Mouse (Mus musculus) liver, embryonic 11.5 days (tissue): ENCODE data around the gene Trim30a. TPM values are rescaled to one million over a fixed set of nuclear protein-coding genes. Genes with fewer than 3 reads are reported as not detected.

ENCODE experiments used
- ATAC-seq: fragments of 200-750 bp; cut with Nextera tagmentation; replicated peaks from 2 replicates; pipeline ENCODE4 v1.8.0; 2017; ENCODE audit warnings: moderate number of reproducible peaks, mild to moderate bottlenecking, moderate TSS enrichment, moderate library complexity; ENCODE audit not compliant: low FRiP score
- DNase-seq: peaks from one replicate; pipeline ENCODE4 v3.0.0-alpha.2; 2017; ENCODE audit warnings: low spot score
- H3K27ac ChIP-seq: fragments of 300-500 bp; sonication (generic); 2 replicates; pipeline ENCODE4 v1.5.1; 2014; ENCODE audit warnings: mild to moderate bottlenecking, low read depth, low read length, control low read depth
- H3K27me3 ChIP-seq: fragments of 300-500 bp; sonication (generic); replicated peaks from 2 replicates; pipeline ENCODE4 v1.6.1; 2014; ENCODE audit warnings: low read length, mixed read lengths; ENCODE audit not compliant: control insufficient read depth, insufficient read depth
- H3K36me3 ChIP-seq: fragments of 300-500 bp; sonication (generic); 2 replicates; pipeline ENCODE4 v1.6.1; 2014; ENCODE audit warnings: mild to moderate bottlenecking, low read length, moderate library complexity, mixed read lengths; ENCODE audit not compliant: control insufficient read depth, insufficient read depth
- H3K4me1 ChIP-seq: fragments of 300-500 bp; sonication (generic); replicated peaks from 2 replicates; pipeline ENCODE4 v1.6.1; 2014; ENCODE audit warnings: low read length, mixed read lengths; ENCODE audit not compliant: control insufficient read depth, insufficient read depth
- H3K4me2 ChIP-seq: fragments of 300-500 bp; sonication (generic); 2 replicates; pipeline ENCODE4 v1.6.1; 2014; ENCODE audit warnings: mild to moderate bottlenecking, control low read depth, moderate library complexity
- H3K4me3 ChIP-seq: fragments of 300-500 bp; sonication (generic); 2 replicates; pipeline ENCODE4 v1.5.1; 2014; ENCODE audit warnings: low read depth, low read length, control low read depth
- H3K9ac ChIP-seq: fragments of 300-500 bp; sonication (generic); 2 replicates; pipeline ENCODE4 v1.6.1; 2014; ENCODE audit warnings: low read depth, low read length, control low read depth
- H3K9me3 ChIP-seq: fragments of 300-500 bp; sonication (generic); 2 replicates; pipeline ENCODE4 v1.6.1; 2016; ENCODE audit warnings: low read length, inconsistent platforms, mixed read lengths; ENCODE audit not compliant: control insufficient read depth
- WGBS: fragments of 180-500 bp; shearing (Covaris S2); extraction: QIAGEN DNeasy Blood & Tissue Kit; methylation state at CpG from one replicate; pipeline ENCODE4 v1.1.7; 2014; 5-methylcytosine and 5-hydroxymethylcytosine counted together
- polyA plus RNA-seq: library from polyadenylated mRNA; unstranded; fragments of >200 nt; fragmentation: Nextera tagmentation; extraction: Ambion mirVana; gene quantifications from 2 replicates; pipeline ENCODE4 v1.2.1, GENCODE M21; 2014

The Trim30a gene
- polyA plus RNA-seq, 1 experiment from 2014 or later, result 1.6 TPM

- DNase-seq (no peak), ATAC-seq (no peak)
- no peaks in the 10 kb centered on the region for H3K36me3 ChIP-seq
- H3K9ac ChIP-seq, result no peak within 1 kb of the TSS
- H3K4me3 ChIP-seq, result no peak within 1 kb of the TSS
- H3K27me3 ChIP-seq, result no peaks in the 10 kb centered on the region
- no peaks in the 10 kb centered on the region for H3K9me3 ChIP-seq
- no peak within 1 kb of the TSS for H3K4me2 ChIP-seq
- H3K27ac ChIP-seq, result no peak within 1 kb of the TSS
- WGBS, result 65% methylated on average over 1 of the region's 1 CpGs
- H3K4me1 ChIP-seq, result no peaks in the 10 kb centered on the region
These were observed 64.3 kb downstream of the Trim30a start, which contains the start of gene Trim30c for GRCm38 (mm10) chr7:104400698-104401097. Gene Trim30c (minus strand): TSS chr7:104400837.

DNA sequence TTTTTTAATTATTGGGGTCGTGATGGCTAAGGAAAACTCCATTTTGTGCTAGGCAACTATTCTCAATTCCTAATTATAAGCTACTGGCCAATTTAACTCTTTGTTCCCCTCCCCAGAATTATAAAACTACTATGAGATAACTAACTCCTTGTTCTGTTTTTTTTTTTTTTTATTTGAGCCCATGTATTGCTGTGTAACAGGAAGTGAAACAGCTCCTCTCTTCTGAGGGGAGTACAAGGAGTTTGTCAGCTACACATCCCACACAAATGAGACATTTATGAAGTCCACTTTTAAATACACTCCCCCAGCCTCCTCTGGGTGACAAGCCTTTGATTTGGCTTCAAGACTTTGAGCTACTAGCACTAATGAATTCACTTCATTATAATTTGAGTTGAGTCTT is 66.5 kb downstream of the Trim30a start:
- Histone ChIP-seq H3K4me1 (no peaks in the 10 kb centered on the region), H3K9ac (no peak overlapping the region), H3K27me3 (no peaks in the 10 kb centered on the region), H3K4me3 (no peak overlapping the region), H3K9me3 (no peaks in the 10 kb centered on the region), H3K27ac (no peak overlapping the region), H3K36me3 (no peaks in the 10 kb centered on the region), H3K4me2 (no peak overlapping the region)
- DNase-seq (no peak), ATAC-seq (no peak)
- 75% methylated on average over 1 of the region's 1 CpGs for WGBS

DNA sequence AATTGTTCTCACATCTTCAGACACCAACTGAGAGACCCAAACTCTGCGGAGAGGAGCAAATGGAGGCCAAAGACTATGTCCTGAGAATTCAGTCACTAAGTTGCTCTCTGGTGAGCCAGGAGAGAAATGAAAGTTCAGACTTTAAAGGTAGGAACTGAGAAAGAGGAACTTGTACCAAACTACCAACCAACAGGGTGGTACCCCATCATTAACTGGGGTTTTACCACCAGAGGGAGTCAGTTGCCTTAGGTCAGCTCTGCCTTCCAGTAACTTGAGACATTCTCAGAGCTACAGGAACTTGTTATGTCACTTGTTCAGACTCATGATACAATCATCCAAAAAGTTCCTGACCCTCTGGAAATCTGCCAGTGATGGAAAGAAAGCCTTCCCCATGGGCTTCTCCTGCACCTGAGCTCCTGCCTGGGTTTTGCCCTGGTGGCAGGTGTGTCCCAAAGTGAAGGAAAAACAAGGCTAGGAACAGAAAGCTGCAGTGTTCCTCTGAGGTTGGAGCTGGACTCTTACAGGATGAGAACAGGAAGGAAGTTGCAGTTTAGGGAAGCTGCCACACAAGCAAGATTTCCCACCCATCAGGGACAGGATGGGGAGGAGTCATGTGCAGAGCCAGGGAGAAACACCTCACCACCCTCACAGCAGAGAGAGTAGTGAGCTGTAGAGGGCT is 95.1 kb downstream of the Trim30a start, which contains the start of gene Trim30b:
Gene Trim30b (minus strand): TSS at position 149 of the 679 bp plus-strand sequence.
- Histone ChIP-seq H3K4me3 (no peak within 1 kb of the TSS), H3K4me2 (no peak within 1 kb of the TSS), H3K27me3 (no peaks in the 10 kb centered on the region), H3K36me3 (no peaks in the 10 kb centered on the region), H3K9ac (no peak within 1 kb of the TSS), H3K4me1 (no peaks in the 10 kb centered on the region), H3K9me3 (no peaks in the 10 kb centered on the region), H3K27ac (no peak within 1 kb of the TSS)
- 59% methylated on average over 1 of the region's 1 CpGs for WGBS
- ATAC-seq, result no peak; the same call in 1 of the 2 replicates
- DNase-seq, result no peak

GRCm38 (mm10) chr7:104366339-104366738 is 98.7 kb downstream of the Trim30a start:
- H3K36me3 ChIP-seq, result no peaks in the 10 kb centered on the region
- H3K4me3 ChIP-seq, result no peak overlapping the region
- H3K9ac ChIP-seq, result no peak overlapping the region
- no peaks in the 10 kb centered on the region for H3K9me3 ChIP-seq
- H3K27me3 ChIP-seq, result no peaks in the 10 kb centered on the region
- ATAC-seq (no peak), DNase-seq (no peak)
- no peaks in the 10 kb centered on the region for H3K4me1 ChIP-seq
- no peak overlapping the region for H3K27ac ChIP-seq
- no peak overlapping the region for H3K4me2 ChIP-seq

Other genes with a start within 250 kb of the Trim30a start
- 3.6 and 4.2 TPM in 2 replicates for gene Trim6, start 246.4 kb downstream of the Trim30a start, polyA plus RNA-seq
- gene Trim34a, start 220.7 kb downstream of the Trim30a start, polyA plus RNA-seq, result 1.4 and 2.1 TPM in 2 replicates
- 0.47 and 0.52 TPM in 2 replicates for gene Trim5, start 177.1 kb downstream of the Trim30a start, polyA plus RNA-seq
- gene Trim12a, start 149.7 kb downstream of the Trim30a start, polyA plus RNA-seq, result 3.8 and 5.7 TPM in 2 replicates
- 0.15 TPM in 1 of 2 replicates, not detected in the other for gene Trim34b, start 135.7 kb downstream of the Trim30a start, polyA plus RNA-seq
- gene Trim12c, start 111.8 kb downstream of the Trim30a start, polyA plus RNA-seq, result 1.2 TPM in 2 replicates
- 0.06 and 0.08 TPM in 2 replicates for gene Trim30b, start 95.3 kb downstream of the Trim30a start, polyA plus RNA-seq
- 0.27 and 0.32 TPM in 2 replicates for gene Trim30c, start 64.4 kb downstream of the Trim30a start, polyA plus RNA-seq
- 0.70 TPM in 2 replicates for gene Trim30d, start 42.7 kb upstream of the Trim30a start, polyA plus RNA-seq
- gene Olfr651, start 84.9 kb upstream of the Trim30a start, polyA plus RNA-seq, result not detected in 2 replicates
- not detected in 2 replicates for gene Olfr652, start 95.7 kb upstream of the Trim30a start, polyA plus RNA-seq
- gene Olfr653, start 112.1 kb upstream of the Trim30a start, polyA plus RNA-seq, result not detected in 2 replicates
- not detected in 2 replicates for gene Olfr654, start 121.8 kb upstream of the Trim30a start, polyA plus RNA-seq
- not detected in 2 replicates for gene Olfr655, start 136.6 kb upstream of the Trim30a start, polyA plus RNA-seq
- gene Olfr656, start 148.8 kb upstream of the Trim30a start, polyA plus RNA-seq, result not detected in 2 replicates
- gene Olfr657, start 159.6 kb upstream of the Trim30a start, polyA plus RNA-seq, result not detected in 2 replicates
- gene Olfr658, start 182.1 kb upstream of the Trim30a start, polyA plus RNA-seq, result not detected in 2 replicates
- gene Olfr659, start 201.6 kb upstream of the Trim30a start, polyA plus RNA-seq, result not detected in 2 replicates
- not detected in 2 replicates for gene Olfr661, start 221.3 kb upstream of the Trim30a start, polyA plus RNA-seq